Mouse (Mus musculus) gastrocnemius, postnatal 10 days (tissue): ENCODE measurements at regions not wholly inside any gene's neighbourhood (a gene's known extent, or its start where the extent isn't known, plus 50 kb on each side); places are given as distances from the start of the nearest gene placed in this dataset.

ENCODE experiments used
- DNase-seq: peaks from one replicate; pipeline ENCODE4 v3.0.0; 2021; ENCODE audit warnings: mixed read lengths

DNA sequence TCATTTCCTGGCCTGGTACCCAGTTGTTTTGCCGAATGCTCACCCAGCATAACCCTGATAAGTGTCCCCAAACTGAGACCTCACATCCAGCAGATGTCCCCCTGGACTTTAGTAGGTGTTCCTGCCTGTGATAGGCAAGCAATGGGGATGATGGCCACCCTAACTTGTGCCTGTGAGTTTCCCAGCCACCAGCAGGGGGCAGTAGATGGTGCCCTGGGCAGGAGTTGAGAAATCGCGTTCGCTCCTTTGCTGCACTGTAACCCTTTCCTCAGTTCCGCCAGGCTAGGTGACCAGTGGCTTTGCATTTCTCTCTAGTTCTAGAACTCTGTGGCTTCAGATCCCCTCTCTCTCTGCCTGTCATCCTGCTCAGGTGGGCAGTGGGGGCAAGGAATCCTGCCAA lies 137.9 kb upstream of the Zc3h12a start:
- peak; percentile 47 for DNase-seq

DNA sequence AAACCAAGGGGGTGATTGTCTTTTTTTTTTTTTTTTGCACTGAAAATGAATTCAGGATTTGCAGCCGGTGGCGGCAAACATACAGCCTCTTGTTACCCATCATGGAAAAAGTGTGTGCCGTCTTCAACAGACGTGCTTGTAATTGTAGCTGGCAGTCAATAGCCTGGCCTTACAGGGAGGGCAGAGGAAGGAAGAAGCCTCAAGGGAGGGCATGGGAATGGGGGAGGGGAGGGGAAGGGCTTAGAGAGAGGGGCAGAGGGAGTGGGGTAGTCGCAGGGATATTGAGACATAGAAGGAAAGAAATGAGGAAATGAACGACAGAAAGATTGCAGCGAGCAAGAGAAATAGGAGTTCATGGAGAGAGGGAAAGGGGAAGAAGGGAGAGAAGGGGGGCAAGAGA lies 137.4 kb upstream of the Zc3h12a start:
- no peak for DNase-seq

DNA sequence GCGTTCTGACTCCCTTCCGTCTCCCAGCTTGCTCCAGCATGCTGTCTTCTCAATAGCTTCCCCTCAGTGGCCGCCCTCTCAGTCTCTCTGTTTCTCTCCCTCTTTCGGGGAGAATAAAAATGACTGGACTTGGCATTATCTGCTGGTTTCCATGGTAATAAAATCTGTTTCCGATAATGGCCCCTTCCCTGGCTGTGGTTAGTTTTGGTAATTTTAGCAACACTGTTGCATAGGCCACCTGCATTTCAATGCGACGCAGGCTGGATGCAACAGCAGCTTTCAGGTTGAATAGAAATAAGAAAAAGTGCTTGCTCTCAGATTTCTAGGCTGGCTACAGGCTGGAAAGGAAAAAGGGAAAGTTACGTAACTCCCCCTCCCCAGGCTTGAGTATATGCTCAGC lies 133.9 kb upstream of the Zc3h12a start:
- no peak for DNase-seq

DNA sequence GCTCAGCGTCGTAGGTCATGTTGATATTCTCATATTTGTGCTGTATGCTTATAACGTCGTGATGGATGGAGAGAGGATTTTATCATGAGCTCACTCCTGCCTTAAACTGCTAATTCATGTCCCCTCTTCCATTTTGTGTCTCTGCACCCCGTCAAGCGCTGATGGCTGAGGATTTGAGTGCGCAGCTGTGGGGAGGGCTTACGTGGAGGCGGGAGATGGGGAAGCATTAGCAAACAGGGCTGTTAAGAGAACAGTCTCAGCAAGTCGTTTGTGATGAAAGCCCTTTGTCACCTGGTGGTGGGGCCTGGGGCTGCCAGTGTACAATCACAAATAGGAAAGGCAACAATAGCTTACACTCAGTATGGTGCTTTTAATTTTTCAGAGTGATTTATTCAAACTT lies 131.7 kb upstream of the Zc3h12a start:
- no peak for DNase-seq

DNA sequence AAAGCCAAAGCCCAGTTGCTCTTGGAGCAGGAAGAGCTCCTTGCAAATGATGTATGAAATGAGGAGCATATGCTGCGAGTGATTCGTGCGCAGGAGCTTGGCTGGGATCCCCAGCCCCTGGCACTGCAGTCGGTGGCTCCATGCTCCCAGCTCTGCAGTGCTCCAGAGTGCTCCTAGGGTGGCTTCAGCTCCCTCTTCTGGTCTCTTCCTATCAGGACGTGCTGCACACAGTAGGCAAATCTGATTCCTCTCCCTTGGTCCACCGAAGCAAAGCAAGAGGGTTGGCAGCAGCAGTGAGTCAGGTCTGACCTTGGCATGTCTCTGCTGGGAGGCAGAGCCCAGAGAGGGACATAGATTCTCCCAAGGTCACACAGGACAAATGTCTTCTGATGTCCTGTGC lies 130.3 kb upstream of the Zc3h12a start:
- no peak for DNase-seq

DNA sequence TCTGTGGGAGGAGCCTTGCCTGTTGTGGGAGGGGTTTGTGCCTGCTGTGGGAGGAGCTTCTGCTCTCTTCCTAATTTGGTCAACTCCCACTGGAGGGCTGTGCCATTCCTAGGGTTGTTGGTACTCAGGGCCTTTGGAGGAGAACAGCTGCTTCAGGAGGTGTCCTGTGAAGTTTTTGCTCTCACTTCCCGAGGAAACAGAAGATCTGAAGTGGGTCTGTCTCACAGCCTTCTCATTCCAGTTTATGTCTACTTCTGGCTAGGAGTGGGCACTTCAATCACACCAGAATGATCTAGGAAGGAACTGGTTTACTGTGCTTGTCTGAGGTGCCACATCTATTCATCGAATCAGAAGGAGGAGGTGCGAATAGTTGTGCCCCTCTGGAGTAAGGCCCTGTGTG lies 125.5 kb upstream of the Zc3h12a start:
- no peak for DNase-seq

DNA sequence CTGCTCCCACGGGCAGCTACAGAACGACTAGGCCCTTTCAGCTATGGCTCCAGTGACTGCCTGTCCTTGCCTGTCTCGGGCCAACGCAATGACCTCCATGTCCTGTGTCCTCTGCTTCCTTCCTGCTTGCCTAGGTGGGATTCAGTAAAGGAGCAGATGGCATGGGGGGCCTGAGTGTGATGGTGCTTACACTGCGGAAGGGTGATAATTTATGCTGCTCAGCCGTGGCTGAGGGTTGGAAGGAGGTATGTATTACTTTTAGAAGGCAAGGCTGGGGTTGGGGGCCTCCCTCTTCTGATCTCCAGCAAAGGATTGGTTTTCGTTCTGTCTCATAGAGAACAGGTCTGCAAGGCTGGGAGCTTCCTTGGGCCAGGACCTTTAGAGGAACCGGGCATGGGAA lies 124.6 kb upstream of the Zc3h12a start:
- DNase-seq = no peak

DNA sequence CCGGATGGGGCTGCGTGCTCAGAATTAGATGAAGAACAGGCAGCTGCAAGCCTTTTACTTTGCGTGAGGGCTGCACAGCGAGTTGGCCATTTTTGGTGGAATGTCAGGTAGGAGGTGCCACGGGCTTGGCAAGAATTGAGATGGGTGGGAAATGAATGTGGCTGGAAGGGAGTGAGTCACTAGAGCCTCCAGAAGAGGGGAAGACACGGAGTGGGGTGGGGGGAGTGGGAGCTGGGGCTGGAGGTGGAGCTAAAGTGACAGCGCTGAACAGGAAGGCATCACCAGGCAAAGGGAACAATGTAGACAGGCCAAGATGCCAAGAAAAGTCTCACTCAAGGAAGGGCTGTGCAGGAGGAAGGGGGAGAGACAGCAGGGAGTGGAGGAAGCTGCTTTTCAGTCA lies 121.4 kb upstream of the Zc3h12a start:
- no peak for DNase-seq

DNA sequence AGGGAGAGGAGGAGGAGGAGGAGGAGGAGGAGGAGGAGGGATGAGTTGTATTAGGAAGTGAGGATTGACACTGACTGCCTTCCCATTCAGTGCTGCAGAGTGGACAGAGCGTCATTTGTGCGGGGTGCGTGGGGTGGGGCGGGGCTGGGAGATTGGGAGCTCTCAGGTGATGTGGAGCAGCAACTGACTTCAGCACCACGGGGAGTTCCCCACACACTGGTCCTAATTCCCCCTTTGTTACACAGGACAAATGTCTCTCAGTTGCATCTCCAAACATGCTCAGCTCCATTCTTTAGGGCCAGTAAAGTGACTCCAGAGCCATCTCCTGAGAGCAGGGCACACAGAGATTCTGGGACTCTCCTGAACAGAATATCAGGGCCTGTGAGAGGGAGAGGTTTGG lies 118.5 kb upstream of the Zc3h12a start:
- no peak for DNase-seq

DNA sequence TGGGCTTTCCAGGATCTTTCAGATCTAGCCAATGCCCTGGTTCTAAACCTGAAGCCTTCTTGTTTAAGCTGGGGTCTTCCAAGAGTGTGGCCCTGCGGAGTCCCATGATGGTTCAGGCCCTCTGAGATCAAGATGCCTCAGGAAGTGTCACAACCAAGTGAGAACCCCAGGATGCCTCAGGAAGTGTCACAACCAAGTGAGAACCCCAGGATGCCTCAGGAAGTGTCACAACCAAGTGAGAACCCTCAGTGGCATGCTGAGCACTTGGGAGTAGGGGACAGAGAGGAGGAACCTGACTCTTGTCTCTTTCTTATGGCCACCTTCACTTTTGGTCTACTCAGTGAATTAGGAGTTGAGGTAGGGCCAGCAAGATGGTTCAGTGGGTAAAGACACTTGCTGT lies 114.9 kb upstream of the Zc3h12a start:
- DNase-seq = no peak

DNA sequence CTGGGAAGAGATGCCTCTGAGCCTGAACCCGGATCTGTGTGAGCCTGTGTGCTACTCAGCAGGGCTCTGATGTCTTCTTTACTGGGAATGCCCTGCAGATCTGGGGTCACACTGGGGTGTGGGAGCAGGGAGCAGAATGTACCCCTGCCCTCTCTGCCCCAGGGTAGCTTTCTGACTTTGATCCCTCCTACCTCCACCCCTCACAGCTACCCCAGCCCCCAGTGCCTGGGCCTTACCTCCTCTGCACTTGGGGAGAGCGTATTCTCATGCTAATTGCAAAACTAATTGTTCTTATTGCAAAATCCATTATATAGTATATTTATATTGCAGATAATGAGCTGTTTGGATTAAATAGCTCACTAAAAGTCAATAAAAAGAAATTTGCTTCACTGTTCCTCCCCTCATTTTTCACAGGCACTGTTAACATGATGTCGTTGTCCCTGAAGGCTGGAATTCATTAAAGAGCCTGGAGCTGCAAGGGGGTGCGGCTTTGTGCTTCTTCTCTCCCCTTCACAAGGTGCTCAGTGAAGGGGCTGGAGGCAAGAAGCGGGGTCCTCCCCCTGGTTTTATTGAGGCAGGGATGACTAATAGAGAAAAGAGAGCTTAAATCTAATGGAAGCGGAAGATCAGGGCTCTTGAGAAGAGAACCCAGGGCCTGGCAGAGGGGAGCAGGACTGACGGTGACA lies 114.1 kb upstream of the Zc3h12a start:
- DNase-seq = no peak

DNA sequence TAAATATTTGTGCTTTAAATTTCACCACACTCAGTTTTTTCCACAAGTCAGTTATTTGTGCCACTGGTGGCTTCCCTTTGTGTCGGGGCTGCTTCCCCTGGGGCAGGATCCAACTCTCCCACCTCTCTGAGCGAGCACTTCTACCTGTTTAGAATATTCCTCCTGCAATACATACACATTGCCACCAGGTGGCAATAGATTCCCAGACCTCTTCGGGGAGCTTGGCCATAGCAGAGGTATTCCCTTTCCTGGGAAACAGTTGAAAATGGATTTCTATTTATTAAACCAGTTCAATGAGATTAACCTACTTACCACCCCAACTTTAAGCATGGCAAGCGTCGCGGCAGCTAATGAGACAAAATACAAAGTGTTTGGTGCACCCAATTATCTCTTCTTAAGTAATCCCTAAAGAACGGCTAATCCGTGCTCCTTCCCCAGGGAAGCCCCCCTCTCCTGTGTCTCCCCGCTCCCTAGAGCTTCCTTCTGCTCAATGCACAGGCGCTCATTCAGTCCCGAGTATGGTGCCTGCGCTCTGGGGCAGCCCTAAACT lies 104.1 kb upstream of the Zc3h12a start:
- no peak for DNase-seq

DNA sequence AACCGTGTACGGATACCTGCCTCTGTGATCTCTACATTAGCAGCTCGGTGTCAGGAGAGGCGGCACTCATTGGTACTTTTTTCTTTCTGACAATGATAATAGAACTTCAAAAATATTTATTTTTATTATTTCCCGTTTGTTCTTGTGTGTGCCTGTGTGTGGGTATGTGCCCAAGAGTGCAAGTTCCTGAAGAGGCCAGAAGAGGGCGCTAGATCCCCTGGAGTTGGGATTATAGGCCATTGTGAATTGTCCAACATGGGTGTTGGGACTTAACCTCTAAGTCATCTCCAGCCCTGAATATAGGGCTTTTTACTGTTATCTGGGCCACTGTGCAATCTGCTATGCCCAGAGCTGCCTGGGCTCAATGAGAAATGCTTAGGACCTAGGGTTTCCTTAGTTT lies 99.6 kb upstream of the Zc3h12a start:
- DNase-seq = no peak

DNA sequence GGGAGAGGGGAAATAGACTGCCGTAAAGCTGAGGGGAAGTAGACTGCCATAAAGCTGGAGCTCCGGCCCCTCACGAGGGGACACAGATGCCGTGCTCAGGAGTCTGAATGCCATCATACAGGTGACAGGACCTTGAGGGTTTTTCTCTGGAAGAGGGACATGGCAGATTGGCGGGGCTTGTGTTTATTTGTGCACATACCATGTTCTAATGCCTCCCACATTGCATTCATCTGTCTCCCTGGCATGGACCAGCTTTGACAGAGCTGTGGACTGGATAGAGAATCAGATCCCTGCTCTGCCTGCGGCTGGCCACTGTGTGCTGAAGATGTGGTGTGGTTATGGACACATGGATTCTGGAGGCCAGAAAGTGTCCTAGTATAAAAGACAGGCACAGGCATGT lies 95.3 kb upstream of the Zc3h12a start:
- no peak for DNase-seq

DNA sequence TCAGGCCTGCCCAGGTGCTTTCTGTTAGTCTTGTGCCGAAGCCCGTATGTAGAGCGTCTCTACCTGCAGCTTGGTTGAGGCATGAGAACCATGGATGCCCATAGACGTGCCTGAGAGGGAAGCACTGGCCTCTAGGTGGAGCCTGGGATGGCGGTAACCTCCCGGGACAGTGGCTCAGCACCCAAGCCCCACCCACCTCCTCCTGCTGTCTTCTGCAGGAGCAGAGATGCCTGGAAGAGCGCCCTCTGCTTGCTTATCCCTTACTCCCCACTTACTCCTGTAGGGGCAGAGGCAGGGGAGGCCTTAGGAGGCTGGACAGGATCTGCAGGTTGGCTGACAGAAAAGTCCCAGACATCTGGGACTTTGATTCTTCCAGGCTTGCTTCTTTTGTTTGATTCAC lies 92.7 kb upstream of the Zc3h12a start:
- no peak for DNase-seq

DNA sequence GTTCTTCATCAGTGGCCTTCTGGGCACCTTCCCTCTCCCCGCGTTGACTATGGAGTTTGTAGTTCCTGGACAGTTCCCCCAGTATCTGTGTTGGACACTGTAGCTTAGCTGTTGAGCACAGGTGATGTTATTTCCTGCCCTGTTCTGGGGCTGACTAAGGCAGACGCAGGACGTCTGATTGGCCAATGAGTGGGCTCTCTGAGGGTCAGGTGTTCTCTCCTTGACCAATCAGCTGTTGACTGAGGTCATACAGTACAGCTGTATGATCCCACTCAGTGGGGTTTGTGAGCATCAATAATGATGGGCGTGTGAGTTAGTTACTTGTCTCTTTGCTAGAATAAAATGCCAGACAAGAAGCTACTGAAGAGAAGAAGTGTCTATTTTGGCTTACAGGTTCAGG lies 91.6 kb upstream of the Zc3h12a start:
- DNase-seq = no peak

DNA sequence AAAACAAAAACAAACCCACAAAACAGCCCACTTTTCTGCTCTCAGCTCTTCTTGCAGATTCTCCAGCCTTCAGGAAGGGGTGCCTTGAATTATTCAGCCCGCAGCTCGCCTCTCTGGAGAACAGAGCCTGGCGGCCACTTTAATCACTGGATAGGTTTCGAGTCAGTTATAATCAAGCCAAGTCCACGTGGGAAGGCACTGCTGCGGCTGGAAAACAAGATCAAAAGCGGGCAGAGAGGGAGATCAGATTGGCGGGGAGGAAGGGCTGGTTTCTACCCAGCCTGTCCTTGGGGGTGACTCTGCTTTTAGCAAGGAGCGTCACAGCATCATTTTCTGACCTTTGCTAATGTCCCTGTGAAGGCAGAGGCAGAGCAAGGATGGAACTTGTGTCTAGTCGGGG lies 86.7 kb upstream of the Zc3h12a start:
- DNase-seq = no peak

DNA sequence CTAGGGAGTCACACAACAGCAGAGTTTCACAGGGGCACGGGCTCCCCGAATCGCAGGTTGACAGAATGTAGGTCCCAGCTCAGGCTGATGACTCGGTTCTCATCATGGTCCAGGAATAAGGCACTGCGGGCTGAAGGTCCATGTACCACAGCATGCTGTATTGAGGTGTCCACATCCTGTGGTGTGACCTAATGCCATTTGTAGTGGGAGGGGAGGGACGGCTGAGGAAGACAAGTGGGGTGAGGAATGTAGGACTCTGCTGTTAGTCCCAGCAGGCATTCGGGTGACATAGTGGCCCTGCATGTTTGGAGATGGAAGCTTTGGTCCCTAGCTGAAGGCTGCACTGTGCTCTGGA lies 84.5 kb upstream of the Zc3h12a start:
- DNase-seq = no peak

DNA sequence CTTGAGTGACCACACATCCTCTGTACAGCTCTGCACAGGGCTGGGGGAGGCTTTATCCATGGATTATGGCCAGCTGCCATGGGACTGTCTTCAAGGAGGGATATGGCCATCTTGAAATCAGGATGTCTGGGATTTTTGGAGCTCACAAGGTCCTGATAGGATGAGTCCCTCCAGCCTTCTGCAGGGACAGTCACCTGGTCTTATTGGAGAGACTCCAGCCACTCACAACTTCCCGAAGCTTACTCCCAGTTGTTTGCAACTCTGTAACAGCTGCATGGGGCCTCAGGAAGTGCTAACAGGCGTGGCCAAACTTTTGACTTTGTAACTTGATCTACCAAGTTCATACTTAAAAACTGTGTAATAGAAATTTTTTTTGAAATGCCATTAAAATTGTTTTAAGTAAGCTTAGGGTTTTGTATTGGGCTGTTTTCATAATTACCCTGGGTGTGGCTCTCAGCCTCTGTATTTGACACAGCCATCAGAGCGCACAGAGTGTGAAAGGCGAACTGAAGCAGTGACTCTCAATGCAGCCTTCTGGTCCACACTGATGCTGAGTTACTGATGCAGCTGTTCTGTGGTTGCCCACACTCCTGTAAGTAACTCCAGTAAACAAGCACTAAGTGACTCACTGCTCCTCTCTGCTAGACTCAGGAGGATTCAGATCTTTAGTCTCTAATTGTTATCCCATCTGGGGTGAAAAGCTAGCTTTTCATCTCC lies 84.0 kb upstream of the Zc3h12a start:
- DNase-seq = no peak

DNA sequence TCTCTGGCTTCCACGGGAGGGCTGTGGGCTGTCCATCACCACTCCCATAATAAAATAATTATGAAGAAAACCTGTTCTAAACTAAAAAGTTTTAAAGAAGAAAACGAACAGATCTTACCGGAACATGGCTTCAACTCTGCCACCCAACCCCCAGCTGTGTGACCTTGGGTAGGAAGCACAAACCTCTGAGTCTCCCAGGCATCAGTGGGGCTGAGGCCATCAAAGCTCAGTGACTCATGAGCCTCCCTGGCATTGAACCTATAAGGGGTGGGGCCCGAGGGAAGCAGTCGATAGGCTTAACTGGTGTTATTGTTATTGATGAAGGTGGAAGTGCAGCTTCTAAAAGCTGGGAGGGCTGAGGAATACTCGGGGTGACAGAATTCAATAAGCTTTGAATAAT lies 83.1 kb upstream of the Zc3h12a start:
- no peak for DNase-seq

DNA sequence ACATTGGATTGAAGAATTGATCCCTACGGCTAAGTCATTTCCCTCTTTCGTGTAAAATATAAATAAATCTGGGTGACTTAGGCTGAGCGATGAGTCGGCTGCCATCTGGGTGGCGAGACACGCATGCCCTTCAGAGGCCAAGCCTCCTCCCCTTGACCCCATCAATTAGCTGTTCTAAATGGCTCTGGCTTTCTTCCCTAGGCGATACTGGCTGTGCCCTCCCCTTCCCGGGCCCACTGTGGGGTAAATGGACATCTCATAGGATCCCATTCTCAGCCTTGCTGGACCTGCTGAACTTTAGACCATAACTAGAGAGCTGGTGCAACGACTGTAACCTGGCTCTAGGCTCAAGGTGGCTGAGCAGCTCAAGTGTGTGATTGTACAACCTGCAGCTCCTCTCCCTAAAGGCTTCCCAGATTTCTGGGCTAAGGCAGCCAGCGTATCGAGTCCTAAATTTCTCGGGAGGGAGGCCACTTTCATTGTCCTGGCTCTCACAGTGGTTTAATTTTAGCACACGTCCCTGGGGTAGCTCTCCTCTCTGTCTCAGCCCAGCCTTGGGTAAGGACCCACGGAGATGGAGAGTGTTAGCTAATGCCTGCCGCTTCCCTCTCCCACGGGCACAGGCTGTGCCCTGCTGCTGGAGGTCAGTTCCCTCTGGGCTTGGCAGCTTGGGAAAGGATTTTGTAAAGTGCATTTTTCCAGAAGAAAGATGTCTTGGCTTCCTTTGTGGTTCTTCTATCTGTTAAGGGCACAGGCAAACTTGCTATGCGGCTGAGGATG lies 80.7 kb upstream of the Zc3h12a start:
- DNase-seq = no peak

DNA sequence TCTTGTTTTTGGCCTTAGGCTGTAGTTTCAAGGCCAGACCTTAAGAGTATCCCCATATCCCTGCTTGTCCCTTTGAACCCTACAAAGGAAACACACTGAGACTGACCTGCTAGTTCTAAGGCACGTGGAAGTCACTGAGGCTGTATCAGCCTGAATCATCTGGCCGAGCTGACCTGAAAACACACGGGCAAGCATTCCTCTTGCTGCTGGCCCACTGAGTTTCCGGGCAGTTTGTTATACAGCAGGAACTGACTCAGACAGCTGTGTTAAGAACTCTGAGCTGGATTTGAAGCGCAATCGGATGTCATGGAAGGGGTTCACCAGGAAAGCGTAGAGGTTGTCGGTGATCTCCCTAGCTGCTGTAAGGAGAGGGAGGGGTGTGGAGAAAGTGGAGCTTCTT lies 75.9 kb upstream of the Zc3h12a start:
- no peak for DNase-seq

DNA sequence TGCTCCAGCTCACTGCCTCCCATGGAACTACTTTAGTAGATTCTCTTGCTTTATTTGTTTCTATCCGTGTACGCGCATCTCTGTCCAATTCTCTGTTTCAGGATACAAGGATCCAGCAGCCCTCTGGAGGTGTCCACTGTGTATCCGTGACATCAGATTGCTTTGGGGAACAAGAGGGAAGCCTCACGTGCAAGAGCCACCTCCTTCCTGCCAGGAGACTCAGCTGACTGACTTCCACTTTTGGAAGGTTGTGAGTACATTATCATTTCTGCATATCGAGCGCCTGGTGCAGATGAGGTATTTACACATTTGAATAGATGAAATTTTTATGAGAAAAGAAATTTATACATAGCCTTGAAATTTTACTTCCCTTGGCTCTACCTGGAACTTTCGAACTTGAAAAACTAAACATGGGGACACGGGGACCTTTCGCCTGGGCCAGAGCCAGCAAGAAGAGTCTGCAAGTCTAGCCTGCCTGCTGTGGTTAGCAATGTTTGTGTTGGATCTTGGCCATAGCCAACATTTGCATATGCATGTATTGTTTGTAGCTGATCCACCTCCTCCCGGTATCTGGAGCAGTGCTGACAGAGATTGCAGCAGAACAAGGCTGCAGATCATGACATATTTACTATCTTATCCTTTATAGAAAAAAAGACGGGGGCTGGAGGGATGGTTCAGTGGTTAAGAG lies 74.1 kb upstream of the Zc3h12a start:
- no peak for DNase-seq
